Mouse (Mus musculus): Measurements from ENCODE around the gene Phf1.
"Not testable (repeated sequence)": the region's sequence is repeated elsewhere in the genome, so short reads cannot be mapped to it uniquely, and the experiment has no call there.

DNA sequence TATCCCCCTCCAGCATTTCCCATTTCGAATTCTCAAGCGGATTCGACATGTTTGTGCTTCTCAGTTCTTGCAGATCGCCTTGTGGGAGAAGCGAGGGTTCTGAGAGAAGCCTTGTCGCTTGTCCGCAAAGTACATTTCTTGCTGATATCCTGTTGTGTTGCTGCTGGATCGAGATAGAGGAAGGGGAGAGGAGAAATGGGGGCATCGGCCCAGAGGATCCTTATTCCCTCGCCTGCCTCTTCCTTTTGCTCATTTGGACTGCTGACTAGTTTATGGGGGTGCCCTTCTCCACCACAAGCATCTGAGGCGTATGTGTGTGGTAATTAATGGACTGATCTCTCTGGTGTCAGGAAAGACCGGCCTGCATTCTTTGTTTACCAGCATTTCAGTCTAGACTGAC, 15.3 kb upstream of the Phf1 start:
- TF ChIP-seq CTCF (IDR thresholded peaks at IDR 0.05; ENCODE audit: insufficient read depth, low read length); POLR2A (IDR thresholded peaks at IDR 0.05; ENCODE audit: borderline replicate concordance, extremely low read depth, low read depth, low read length): not testable (repeated sequence)

All from lung, adult 2 months (tissue).